Mouse (Mus musculus): ENCODE measurements at regions not wholly inside any gene's neighbourhood (a gene's known extent, or its start where the extent isn't known, plus 50 kb on each side); places are given as distances from the start of the nearest gene placed in this dataset.

DNA sequence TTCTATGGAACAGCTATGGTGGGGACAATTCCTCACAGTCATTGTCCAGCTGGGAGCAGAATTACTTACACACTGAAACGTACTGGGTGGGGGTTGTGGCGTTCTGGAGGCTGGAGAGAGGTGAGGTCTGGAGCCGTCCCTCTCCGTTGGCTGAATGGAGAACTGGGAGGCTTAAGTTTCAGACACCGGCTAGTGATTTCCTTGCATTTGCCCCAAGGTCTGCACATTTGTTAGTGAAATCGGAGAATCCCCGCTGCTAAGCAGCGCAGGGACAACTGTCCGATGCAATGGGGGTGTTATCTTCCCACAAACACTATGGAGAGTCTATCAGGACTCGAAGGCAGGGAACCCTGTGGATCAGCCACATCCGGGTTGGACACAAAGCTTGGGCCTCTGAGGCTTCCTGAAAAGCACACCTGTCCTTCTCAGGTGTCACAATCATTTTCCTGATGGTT lies 130.1 kb upstream of the Krr1 start:
- H3K4me2 ChIP-seq (replicated peaks): no peak overlapping the region
- ATAC-seq (ENCODE audit: low FRiP score) (no peak), DNase-seq (ENCODE audit: low spot score) (no peak)
- no peak overlapping the region for H3K27ac ChIP-seq
- H3K9ac ChIP-seq: no peak overlapping the region
- H3K4me3 ChIP-seq (replicated peaks; ENCODE audit: low read length): no peak overlapping the region
- no peaks in the 10 kb centered on the region for H3K27me3 ChIP-seq (ENCODE audit: control insufficient read depth, insufficient read depth, low read length)
- peaks cover 6% of the 10 kb centered on the region; the same call in 1 of the 2 replicates for H3K4me1 ChIP-seq (replicated peaks; ENCODE audit: control insufficient read depth, insufficient read depth, low read length)
- no peaks in the 10 kb centered on the region for H3K9me3 ChIP-seq (ENCODE audit: control insufficient read depth, low read length)
- H3K36me3 ChIP-seq (replicated peaks; ENCODE audit: control insufficient read depth, insufficient read depth): no peaks in the 10 kb centered on the region
- 37% methylated on average over 11 of the region's 11 CpGs for WGBS

DNA sequence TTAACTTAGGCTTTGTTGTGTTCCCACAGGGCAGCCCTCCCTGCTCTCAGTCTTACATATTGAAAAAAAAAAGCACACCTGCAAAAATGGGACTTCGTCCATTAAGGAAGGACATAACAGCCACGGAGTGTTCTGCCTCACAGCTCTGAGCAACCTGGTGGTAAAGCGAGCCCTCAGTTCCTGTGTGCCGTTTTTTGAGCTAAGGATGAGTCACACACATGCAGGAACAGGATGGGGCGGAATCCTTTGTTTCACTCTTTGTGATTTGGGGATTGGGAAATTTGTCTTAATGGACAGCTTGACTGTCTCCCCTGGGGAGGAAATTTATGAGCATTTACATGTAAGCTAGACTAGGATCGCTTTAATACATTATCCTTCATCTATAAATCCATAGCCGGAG lies 129.6 kb upstream of the Krr1 start:
- H3K9ac ChIP-seq: no peak overlapping the region
- no peak overlapping the region for H3K27ac ChIP-seq
- H3K4me1 ChIP-seq (replicated peaks; ENCODE audit: control insufficient read depth, insufficient read depth, low read length): peaks cover 6% of the 10 kb centered on the region; the same call in 1 of the 2 replicates
- H3K36me3 ChIP-seq (replicated peaks; ENCODE audit: control insufficient read depth, insufficient read depth): no peaks in the 10 kb centered on the region
- H3K4me2 ChIP-seq (replicated peaks): no peak overlapping the region
- no peaks in the 10 kb centered on the region for H3K27me3 ChIP-seq (ENCODE audit: control insufficient read depth, insufficient read depth, low read length)
- 55% methylated on average over 7 of the region's 7 CpGs for WGBS
- H3K4me3 ChIP-seq (replicated peaks; ENCODE audit: low read length): no peak overlapping the region
- no peak for ATAC-seq (ENCODE audit: low FRiP score)
- no peaks in the 10 kb centered on the region for H3K9me3 ChIP-seq (ENCODE audit: control insufficient read depth, low read length)
- DNase-seq (ENCODE audit: low spot score): peak; percentile 38

DNA sequence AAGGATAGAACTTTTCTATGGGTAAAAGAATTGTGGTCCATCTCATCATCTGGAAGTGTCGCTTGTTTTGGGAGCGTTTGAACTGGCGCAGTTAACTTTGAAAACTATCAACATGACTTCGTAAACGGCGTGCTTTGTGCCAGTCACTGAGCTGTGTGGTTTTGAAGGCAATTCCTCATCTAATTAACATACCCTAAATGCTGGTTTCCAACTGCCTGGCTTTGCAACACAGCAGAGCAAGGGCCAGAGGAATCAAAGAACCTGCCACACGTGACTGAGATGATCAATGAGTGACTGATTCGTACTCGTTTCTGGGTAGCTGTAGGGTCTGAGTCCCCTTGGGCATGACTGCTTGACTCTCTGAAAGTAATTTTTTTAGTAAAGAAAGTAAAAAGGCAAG lies 129.2 kb upstream of the Krr1 start:
- peaks cover 6% of the 10 kb centered on the region; the same call in 1 of the 2 replicates for H3K4me1 ChIP-seq (replicated peaks; ENCODE audit: control insufficient read depth, insufficient read depth, low read length)
- H3K4me3 ChIP-seq (replicated peaks; ENCODE audit: low read length): no peak overlapping the region
- no peak overlapping the region for H3K4me2 ChIP-seq (replicated peaks)
- H3K27me3 ChIP-seq (ENCODE audit: control insufficient read depth, insufficient read depth, low read length): no peaks in the 10 kb centered on the region
- H3K36me3 ChIP-seq (replicated peaks; ENCODE audit: control insufficient read depth, insufficient read depth): no peaks in the 10 kb centered on the region
- H3K9ac ChIP-seq: no peak overlapping the region
- DNase-seq (ENCODE audit: low spot score) (no peak), ATAC-seq (ENCODE audit: low FRiP score) (no peak)
- no peaks in the 10 kb centered on the region for H3K9me3 ChIP-seq (ENCODE audit: control insufficient read depth, low read length)
- no peak overlapping the region for H3K27ac ChIP-seq
- WGBS: 38% methylated on average over 9 of the region's 9 CpGs

DNA sequence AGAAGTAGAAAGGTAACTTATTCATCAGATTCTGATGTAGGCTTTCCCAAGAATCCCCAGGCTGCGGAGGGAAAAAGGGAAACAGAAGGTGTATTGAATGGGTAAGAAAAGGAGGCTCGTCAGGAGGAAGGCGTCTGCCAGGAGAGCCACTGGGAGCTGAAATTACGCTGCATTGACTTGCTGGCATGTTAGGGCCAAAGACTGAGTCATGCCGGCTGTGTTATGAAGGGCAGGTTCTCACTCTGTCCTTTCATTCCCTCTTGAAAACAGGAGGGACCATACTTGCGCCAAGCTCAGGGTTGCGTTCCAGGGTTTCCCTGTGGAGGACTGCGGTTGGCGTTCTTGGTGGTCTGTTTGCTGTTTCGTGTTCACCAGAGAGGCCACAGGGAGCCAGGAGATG lies 128.3 kb upstream of the Krr1 start:
- H3K9me3 ChIP-seq (ENCODE audit: control insufficient read depth, low read length): no peaks in the 10 kb centered on the region
- no peak for ATAC-seq (ENCODE audit: low FRiP score)
- no peaks in the 10 kb centered on the region for H3K36me3 ChIP-seq (replicated peaks; ENCODE audit: control insufficient read depth, insufficient read depth)
- 88% methylated on average over 10 of the region's 10 CpGs for WGBS
- H3K27ac ChIP-seq: no peak overlapping the region
- H3K4me2 ChIP-seq (replicated peaks): no peak overlapping the region
- no peaks in the 10 kb centered on the region for H3K27me3 ChIP-seq (ENCODE audit: control insufficient read depth, insufficient read depth, low read length)
- H3K4me1 ChIP-seq (replicated peaks; ENCODE audit: control insufficient read depth, insufficient read depth, low read length): peaks cover 6% of the 10 kb centered on the region; the same call in 1 of the 2 replicates
- no peak overlapping the region for H3K9ac ChIP-seq
- no peak for DNase-seq (ENCODE audit: low spot score)
- no peak overlapping the region for H3K4me3 ChIP-seq (replicated peaks; ENCODE audit: low read length)

- H3K9me3 ChIP-seq (ENCODE audit: control insufficient read depth, low read length): no peaks in the 10 kb centered on the region
- no peak for ATAC-seq (ENCODE audit: low FRiP score)
- WGBS: 95% methylated on average over 2 of the region's 2 CpGs
Measured at GRCm38 (mm10) chr10:111845946-111846345, 126.5 kb upstream of the Krr1 start.

DNA sequence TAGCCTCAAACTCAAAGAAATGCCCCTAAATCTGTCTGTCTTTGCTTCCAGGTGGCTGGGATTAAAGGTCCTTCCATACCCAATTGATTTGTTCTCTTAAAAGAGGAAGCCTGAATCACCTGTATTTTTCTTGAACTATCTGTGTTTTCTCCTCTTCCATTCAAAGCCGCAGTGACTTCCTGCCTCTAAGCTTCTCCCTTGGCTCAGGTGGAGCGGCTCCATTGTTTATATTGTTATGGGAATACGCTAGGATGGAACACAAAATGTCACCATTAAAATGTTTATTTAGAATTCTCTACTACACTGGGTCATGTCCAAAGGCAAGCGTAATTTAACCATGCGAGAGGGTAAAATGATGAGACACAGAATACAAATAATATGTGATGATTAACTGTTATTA lies 118.2 kb upstream of the Krr1 start:
- no peaks in the 10 kb centered on the region; the same call in 1 of the 2 replicates for H3K4me1 ChIP-seq (replicated peaks; ENCODE audit: control insufficient read depth, insufficient read depth, low read length)
- no peak for DNase-seq (ENCODE audit: low spot score)
- no peak for ATAC-seq (ENCODE audit: low FRiP score)
- no peak overlapping the region for H3K4me2 ChIP-seq (replicated peaks)
- H3K27ac ChIP-seq: no peak overlapping the region
- WGBS: 83% methylated on average over 5 of the region's 5 CpGs
- H3K27me3 ChIP-seq (ENCODE audit: control insufficient read depth, insufficient read depth, low read length): no peaks in the 10 kb centered on the region
- H3K9me3 ChIP-seq (ENCODE audit: control insufficient read depth, low read length): no peaks in the 10 kb centered on the region
- H3K4me3 ChIP-seq (replicated peaks; ENCODE audit: low read length): no peak overlapping the region
- no peaks in the 10 kb centered on the region for H3K36me3 ChIP-seq (replicated peaks; ENCODE audit: control insufficient read depth, insufficient read depth)
- no peak overlapping the region for H3K9ac ChIP-seq

More at GRCm38 (mm10) chr10:111845946-111846345, 126.5 kb upstream of the Krr1 start:
- Histone ChIP-seq H3K4me2 (replicated peaks) (no peak overlapping the region), H3K9ac (no peak overlapping the region), H3K27ac (no peak overlapping the region), H3K4me3 (replicated peaks; ENCODE audit: low read length) (no peak overlapping the region), H3K36me3 (replicated peaks; ENCODE audit: control insufficient read depth, insufficient read depth) (no peaks in the 10 kb centered on the region), H3K27me3 (ENCODE audit: control insufficient read depth, insufficient read depth, low read length) (no peaks in the 10 kb centered on the region), H3K4me1 (replicated peaks; ENCODE audit: control insufficient read depth, insufficient read depth, low read length) (peaks cover 6% of the 10 kb centered on the region; the same call in 1 of the 2 replicates)
- DNase-seq (ENCODE audit: low spot score): no peak

DNA sequence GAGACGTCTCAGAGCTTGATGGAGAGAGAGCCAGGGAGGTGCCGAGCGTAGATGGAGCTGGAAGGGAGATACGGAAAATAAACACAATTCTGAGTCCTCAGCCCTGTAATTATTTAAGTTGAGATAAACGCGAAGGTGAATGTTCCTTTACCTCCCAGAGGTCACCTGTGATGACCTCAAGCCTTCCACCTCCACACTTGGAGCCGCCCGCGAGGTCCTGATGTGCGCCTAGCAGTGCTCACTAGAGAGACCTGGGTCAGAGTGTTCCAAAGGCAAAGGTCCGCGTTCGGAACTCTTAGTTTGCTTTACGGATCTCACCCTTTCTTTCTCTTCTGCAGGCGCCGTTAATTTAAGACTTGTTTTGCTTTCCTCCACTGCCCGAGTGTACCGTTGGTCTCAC lies 117.0 kb upstream of the Krr1 start:
- Histone ChIP-seq H3K4me3 (replicated peaks; ENCODE audit: low read length) (no peak overlapping the region), H3K27ac (no peak overlapping the region), H3K36me3 (replicated peaks; ENCODE audit: control insufficient read depth, insufficient read depth) (no peaks in the 10 kb centered on the region), H3K4me2 (replicated peaks) (no peak overlapping the region), H3K4me1 (replicated peaks; ENCODE audit: control insufficient read depth, insufficient read depth, low read length) (no peaks in the 10 kb centered on the region; the same call in 1 of the 2 replicates), H3K9ac (no peak overlapping the region), H3K27me3 (ENCODE audit: control insufficient read depth, insufficient read depth, low read length) (no peaks in the 10 kb centered on the region), H3K9me3 (ENCODE audit: control insufficient read depth, low read length) (no peaks in the 10 kb centered on the region)
- 94% methylated on average over 18 of the region's 18 CpGs for WGBS
- DNase-seq (ENCODE audit: low spot score) (no peak), ATAC-seq (ENCODE audit: low FRiP score) (no peak)

DNA sequence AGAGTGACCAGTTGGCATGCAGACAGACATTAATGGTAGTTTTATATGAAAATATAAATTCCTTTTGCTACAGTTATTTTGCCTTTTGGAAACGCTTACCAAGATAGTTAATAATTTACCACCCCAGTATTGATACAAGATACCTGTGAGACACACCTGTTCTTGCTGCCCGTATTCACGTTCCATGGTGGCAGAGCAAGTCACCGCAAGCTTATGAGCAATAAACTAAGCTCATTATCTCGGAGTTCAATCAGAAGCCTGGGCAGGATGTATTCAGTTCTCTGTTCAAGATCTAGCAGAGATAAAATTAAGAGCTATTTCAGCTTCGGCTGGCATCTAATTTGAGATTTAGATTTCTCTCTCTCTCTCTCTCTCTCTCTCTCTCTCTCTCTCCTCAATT lies 114.1 kb upstream of the Krr1 start:
- no peak overlapping the region for H3K27ac ChIP-seq
- H3K4me2 ChIP-seq (replicated peaks): no peak overlapping the region
- WGBS: 87% methylated on average over 6 of the region's 6 CpGs

GRCm38 (mm10) chr10:111865286-111865830 lies 107.1 kb upstream of the Krr1 start:
- DNase-seq (ENCODE audit: low spot score) (no peak), ATAC-seq (ENCODE audit: low FRiP score) (no peak)
- Histone ChIP-seq H3K9me3 (ENCODE audit: control insufficient read depth, low read length) (no peaks in the 10 kb centered on the region), H3K9ac (no peak overlapping the region), H3K4me2 (replicated peaks) (no peak overlapping the region), H3K27ac (no peak overlapping the region), H3K36me3 (replicated peaks; ENCODE audit: control insufficient read depth, insufficient read depth) (no peaks in the 10 kb centered on the region), H3K4me1 (replicated peaks; ENCODE audit: control insufficient read depth, insufficient read depth, low read length) (peaks cover 9% of the 10 kb centered on the region; the same call in 1 of the 2 replicates), H3K27me3 (ENCODE audit: control insufficient read depth, insufficient read depth, low read length) (no peaks in the 10 kb centered on the region), H3K4me3 (replicated peaks; ENCODE audit: low read length) (no peak overlapping the region)
- 81% methylated on average over 8 of the region's 8 CpGs for WGBS

More for the DNA sequence above, 114.1 kb upstream of the Krr1 start:
- ATAC-seq (ENCODE audit: low FRiP score) (no peak), DNase-seq (ENCODE audit: low spot score) (no peak)
- Histone ChIP-seq H3K27me3 (ENCODE audit: control insufficient read depth, insufficient read depth, low read length) (no peaks in the 10 kb centered on the region), H3K4me1 (replicated peaks; ENCODE audit: control insufficient read depth, insufficient read depth, low read length) (no peaks in the 10 kb centered on the region; the same call in 1 of the 2 replicates), H3K4me3 (replicated peaks; ENCODE audit: low read length) (no peak overlapping the region), H3K36me3 (replicated peaks; ENCODE audit: control insufficient read depth, insufficient read depth) (no peaks in the 10 kb centered on the region), H3K9ac (no peak overlapping the region), H3K9me3 (ENCODE audit: control insufficient read depth, low read length) (no peaks in the 10 kb centered on the region)

DNA sequence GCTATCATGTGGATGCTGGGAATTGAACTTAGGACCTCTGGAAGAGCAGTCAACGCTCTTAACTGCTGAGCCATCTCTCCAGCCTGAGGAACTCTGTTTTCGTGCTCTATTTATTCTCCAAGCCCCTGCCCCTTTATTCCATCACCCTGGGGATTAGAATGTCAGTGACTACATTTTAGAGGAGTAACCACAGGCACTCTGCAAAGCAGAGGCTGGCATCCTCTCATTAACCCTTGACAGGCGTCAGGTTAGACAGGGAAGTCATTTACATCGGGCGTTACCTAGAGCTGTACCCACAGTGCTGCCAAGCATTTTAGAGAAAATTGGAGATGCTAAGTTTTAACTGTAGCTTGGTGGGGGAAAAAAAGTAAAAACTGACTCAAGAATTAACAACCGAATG lies 105.4 kb upstream of the Krr1 start:
- Histone ChIP-seq H3K4me2 (replicated peaks) (0 out of 2 replicates have a peak overlapping the region, but pooled peaks have one; percentile 16), H3K9ac (no peak overlapping the region), H3K4me3 (replicated peaks; ENCODE audit: low read length) (no peak overlapping the region), H3K36me3 (replicated peaks; ENCODE audit: control insufficient read depth, insufficient read depth) (no peaks in the 10 kb centered on the region), H3K27me3 (ENCODE audit: control insufficient read depth, insufficient read depth, low read length) (no peaks in the 10 kb centered on the region), H3K27ac (peak overlapping the region; percentile 64; the same call in 1 of the 2 replicates), H3K9me3 (ENCODE audit: control insufficient read depth, low read length) (no peaks in the 10 kb centered on the region), H3K4me1 (replicated peaks; ENCODE audit: control insufficient read depth, insufficient read depth, low read length) (peaks cover 9% of the 10 kb centered on the region; the same call in 1 of the 2 replicates)
- DNase-seq (ENCODE audit: low spot score) (peak; percentile 57), ATAC-seq (ENCODE audit: low FRiP score) (no peak)
- WGBS: 11% methylated on average over 6 of the region's 6 CpGs
